Mouse (Mus musculus): ENCODE measurements around the gene Cnot6.
A peak's percentile ranks its signal among the peaks of the same experiment; 100 is the strongest.

The Cnot6 gene

GRCm38 (mm10) chr11:49713336-49714334, 1.1 kb upstream of the Cnot6 start:
- DNase-seq, result peak; percentile 19 to 44

- DNase-seq, result peak in 1 of 2 experiments; percentile 56
Measured at GRCm38 (mm10) chr11:49711981-49712554, 455 bp downstream of the Cnot6 start.

- DNase-seq, result no peak
Measured at GRCm38 (mm10) chr11:49710664-49711063, 1.9 kb downstream of the Cnot6 start.

GRCm38 (mm10) chr11:49707834-49708233, 4.7 kb downstream of the Cnot6 start:
- DNase-seq, result no peak

- peak; percentile 23 to 35 for DNase-seq
Measured at GRCm38 (mm10) chr11:49704804-49705203, 7.7 kb downstream of the Cnot6 start.

- DNase-seq, result no peak
Measured at GRCm38 (mm10) chr11:49702014-49702413, 10.5 kb downstream of the Cnot6 start.

- DNase-seq, result no peak
Measured at GRCm38 (mm10) chr11:49699079-49699478, 13.4 kb downstream of the Cnot6 start.

- DNase-seq, result no peak
Measured at GRCm38 (mm10) chr11:49697779-49698178, 14.7 kb downstream of the Cnot6 start.

GRCm38 (mm10) chr11:49696472-49696871, 16.1 kb downstream of the Cnot6 start:
- DNase-seq, result no peak

- no peak for DNase-seq
Measured at GRCm38 (mm10) chr11:49695695-49696094, 16.8 kb downstream of the Cnot6 start.

- DNase-seq, result no peak
Measured at GRCm38 (mm10) chr11:49695013-49695412, 17.5 kb downstream of the Cnot6 start.

- no peak for DNase-seq
Measured at GRCm38 (mm10) chr11:49684237-49684973, 28.1 kb downstream of the Cnot6 start.

GRCm38 (mm10) chr11:49673433-49673832, 39.1 kb downstream of the Cnot6 start:
- no peak for DNase-seq

- no peak for DNase-seq
Measured at GRCm38 (mm10) chr11:49665462-49665861, 47.1 kb downstream of the Cnot6 start.

- no peak for DNase-seq
Measured at GRCm38 (mm10) chr11:49664262-49665140, 48.0 kb downstream of the Cnot6 start.

GRCm38 (mm10) chr11:49663310-49663709, 49.2 kb downstream of the Cnot6 start, which contains the start of gene Scgb3a1:
Scgb3a1 (plus strand) TSS chr11:49663610.
- DNase-seq, result no peak

GRCm38 (mm10) chr11:49662292-49662780, 50.2 kb downstream of the Cnot6 start:
- no peak for DNase-seq

GRCm38 (mm10) chr11:49659470-49659799, 53.1 kb downstream of the Cnot6 start:
- no peak for DNase-seq

- no peak for DNase-seq
Measured at GRCm38 (mm10) chr11:49658791-49659469, 53.6 kb downstream of the Cnot6 start.

GRCm38 (mm10) chr11:49658065-49658464, 54.5 kb downstream of the Cnot6 start:
- no peak for DNase-seq

GRCm38 (mm10) chr11:49655501-49655900, 57.0 kb downstream of the Cnot6 start:
- DNase-seq, result no peak
